Mouse (Mus musculus) liver, embryonic 16.5 days (tissue): ENCODE measurements around the gene Mptx2. TPM values are rescaled to one million over a fixed set of nuclear protein-coding genes. Genes with fewer than 3 reads are reported as not detected.

Experiments
- ATAC-seq: fragments of 200-750 bp; cut with Nextera tagmentation; 2 replicates; pipeline ENCODE4 v1.8.0; 2017; ENCODE audit warnings: low read depth, mild to moderate bottlenecking, moderate number of reproducible peaks, moderate library complexity
- H3K27ac ChIP-seq: fragments of 300-500 bp; sonication (generic); 2 replicates; pipeline ENCODE4 v1.5.1; 2014; ENCODE audit warnings: mild to moderate bottlenecking, low read length
- H3K27me3 ChIP-seq: fragments of 300-500 bp; sonication (generic); 2 replicates; pipeline ENCODE4 v1.6.1; 2014; ENCODE audit warnings: low read depth, low read length, mixed read lengths; ENCODE audit not compliant: control insufficient read depth, insufficient read depth
- H3K36me3 ChIP-seq: fragments of 300-500 bp; sonication (generic); 2 replicates; pipeline ENCODE4 v1.6.1; 2014; ENCODE audit warnings: mild to moderate bottlenecking; ENCODE audit not compliant: control insufficient read depth, insufficient read depth
- H3K4me1 ChIP-seq: fragments of 300-500 bp; sonication (generic); 2 replicates; pipeline ENCODE4 v1.6.1; 2014; ENCODE audit warnings: low read depth, low read length, mixed read lengths; ENCODE audit not compliant: control insufficient read depth
- H3K4me2 ChIP-seq: fragments of 300-500 bp; sonication (generic); 2 replicates; pipeline ENCODE4 v1.6.1; 2014; ENCODE audit warnings: low read depth, low read length, mixed read lengths
- H3K4me3 ChIP-seq: fragments of 300-500 bp; sonication (generic); 2 replicates; pipeline ENCODE4 v1.5.1; 2014; ENCODE audit warnings: low read depth, mild to moderate bottlenecking, low read length
- H3K9ac ChIP-seq: fragments of 300-500 bp; sonication (generic); 2 replicates; pipeline ENCODE4 v1.6.1; 2014; ENCODE audit warnings: low read depth, low read length
- H3K9me3 ChIP-seq: fragments of 300-500 bp; sonication (generic); replicated peaks from 2 replicates; pipeline ENCODE4 v1.6.1; 2016; ENCODE audit warnings: low read length; ENCODE audit not compliant: control insufficient read depth
- WGBS: fragments of 180-500 bp; shearing (Covaris S2); extraction: QIAGEN DNeasy Blood & Tissue Kit; methylation state at CpG from one replicate; pipeline ENCODE4 v1.1.7; 2014; ENCODE audit not compliant: insufficient replicate concordance; 5-methylcytosine and 5-hydroxymethylcytosine counted together
- polyA plus RNA-seq: library from polyadenylated mRNA; unstranded; fragments of >200 nt; fragmentation: Nextera tagmentation; extraction: Ambion mirVana; gene quantifications from 2 replicates; pipeline ENCODE4 v1.2.1, GENCODE M21; 2015

Gene Mptx2
- polyA plus RNA-seq, result not detected in 2 replicates

- 41% methylated on average over 3 of the region's 3 CpGs for WGBS
- H3K9me3 ChIP-seq, result no peaks in the 10 kb centered on the region
- H3K27me3 ChIP-seq, result no peaks in the 10 kb centered on the region
- no peak within 1 kb of the TSS for H3K4me3 ChIP-seq
- H3K36me3 ChIP-seq, result no peaks in the 10 kb centered on the region
- no peak within 1 kb of the TSS for H3K27ac ChIP-seq
- H3K4me1 ChIP-seq, result no peaks in the 10 kb centered on the region
- no peak for ATAC-seq
- no peak within 1 kb of the TSS for H3K4me2 ChIP-seq
- no peak within 1 kb of the TSS for H3K9ac ChIP-seq
Measured at GRCm38 (mm10) chr1:173277677-173278076, at the start of gene Mptx2. Gene Mptx2, minus strand, starts transcription at chr1:173277777.

GRCm38 (mm10) chr1:173326552-173326951 lies 49.0 kb upstream of the Mptx2 start:
- Histone ChIP-seq H3K27ac (no peak overlapping the region), H3K9ac (no peak overlapping the region), H3K4me1 (peaks cover 34% of the 10 kb centered on the region), H3K36me3 (no peaks in the 10 kb centered on the region), H3K4me3 (no peak overlapping the region), H3K27me3 (no peaks in the 10 kb centered on the region), H3K9me3 (no peaks in the 10 kb centered on the region), H3K4me2 (no peak overlapping the region)
- 54% methylated on average over 1 of the region's 1 CpGs for WGBS
- no peak for ATAC-seq

- peak overlapping the region; percentile 55; the same call in 1 of the 2 replicates for H3K27ac ChIP-seq
- 79% methylated on average over 1 of the region's 1 CpGs for WGBS
- no peaks in the 10 kb centered on the region for H3K27me3 ChIP-seq
- peaks cover 34% of the 10 kb centered on the region for H3K4me1 ChIP-seq
- no peak overlapping the region for H3K4me2 ChIP-seq
- peak overlapping the region; percentile 17; the same call in 1 of the 2 replicates for H3K9ac ChIP-seq
- no peaks in the 10 kb centered on the region for H3K36me3 ChIP-seq
- no peak overlapping the region for H3K4me3 ChIP-seq
- H3K9me3 ChIP-seq, result no peaks in the 10 kb centered on the region
- peak; percentile 28 for ATAC-seq
Measured at GRCm38 (mm10) chr1:173325395-173325794, 47.8 kb upstream of the Mptx2 start.

GRCm38 (mm10) chr1:173324961-173325360 lies 47.4 kb upstream of the Mptx2 start:
- Histone ChIP-seq H3K36me3 (no peaks in the 10 kb centered on the region), H3K4me3 (no peak overlapping the region), H3K27me3 (no peaks in the 10 kb centered on the region), H3K4me1 (peaks cover 32% of the 10 kb centered on the region), H3K9ac (no peak overlapping the region), H3K9me3 (no peaks in the 10 kb centered on the region), H3K27ac (no peak overlapping the region), H3K4me2 (no peak overlapping the region)
- 61% methylated on average over 4 of the region's 4 CpGs for WGBS
- ATAC-seq, result no peak

GRCm38 (mm10) chr1:173323839-173324585 lies 46.4 kb upstream of the Mptx2 start:
- H3K4me1 ChIP-seq, result peaks cover 29% of the 10 kb centered on the region
- no peak overlapping the region for H3K9ac ChIP-seq
- no peaks in the 10 kb centered on the region for H3K9me3 ChIP-seq
- 20% methylated on average over 5 of the region's 5 CpGs for WGBS
- H3K4me3 ChIP-seq, result no peak overlapping the region
- no peaks in the 10 kb centered on the region for H3K36me3 ChIP-seq
- no peaks in the 10 kb centered on the region for H3K27me3 ChIP-seq
- no peak overlapping the region for H3K4me2 ChIP-seq
- no peak overlapping the region for H3K27ac ChIP-seq
- ATAC-seq, result no peak; the same call in 1 of the 2 replicates

GRCm38 (mm10) chr1:173322249-173322627 lies 44.7 kb upstream of the Mptx2 start:
- ATAC-seq, result no peak
- WGBS, result 55% methylated on average over 6 of the region's 6 CpGs
- no peaks in the 10 kb centered on the region for H3K27me3 ChIP-seq
- no peaks in the 10 kb centered on the region for H3K9me3 ChIP-seq
- H3K4me1 ChIP-seq, result peaks cover 21% of the 10 kb centered on the region
- no peak overlapping the region for H3K9ac ChIP-seq
- H3K4me3 ChIP-seq, result no peak overlapping the region
- H3K4me2 ChIP-seq, result no peak overlapping the region
- no peaks in the 10 kb centered on the region for H3K36me3 ChIP-seq
- H3K27ac ChIP-seq, result no peak overlapping the region

- ATAC-seq, result no peak
- Histone ChIP-seq H3K9ac (no peak overlapping the region), H3K9me3 (no peaks in the 10 kb centered on the region), H3K4me3 (no peak overlapping the region), H3K27ac (no peak overlapping the region), H3K36me3 (no peaks in the 10 kb centered on the region), H3K27me3 (no peaks in the 10 kb centered on the region), H3K4me2 (no peak overlapping the region), H3K4me1 (peaks cover 16% of the 10 kb centered on the region)
- WGBS, result 63% methylated on average over 8 of the region's 8 CpGs
Measured at GRCm38 (mm10) chr1:173321593-173322248, 44.1 kb upstream of the Mptx2 start.

GRCm38 (mm10) chr1:173317925-173318477 lies 40.4 kb upstream of the Mptx2 start:
- ATAC-seq, result no peak
- Histone ChIP-seq H3K36me3 (no peaks in the 10 kb centered on the region), H3K4me3 (no peak overlapping the region), H3K27me3 (no peaks in the 10 kb centered on the region), H3K9me3 (no peaks in the 10 kb centered on the region), H3K4me2 (no peak overlapping the region), H3K9ac (no peak overlapping the region), H3K4me1 (no peaks in the 10 kb centered on the region), H3K27ac (no peak overlapping the region)
- 47% methylated on average over 2 of the region's 2 CpGs for WGBS

GRCm38 (mm10) chr1:173315725-173316124 lies 38.1 kb upstream of the Mptx2 start:
- H3K4me3 ChIP-seq, result no peak overlapping the region
- 57% methylated on average over 3 of the region's 3 CpGs for WGBS
- H3K36me3 ChIP-seq, result no peaks in the 10 kb centered on the region
- no peak for ATAC-seq
- no peaks in the 10 kb centered on the region for H3K27me3 ChIP-seq
- no peaks in the 10 kb centered on the region for H3K4me1 ChIP-seq
- H3K9me3 ChIP-seq, result no peaks in the 10 kb centered on the region
- H3K4me2 ChIP-seq, result no peak overlapping the region
- no peak overlapping the region for H3K9ac ChIP-seq
- H3K27ac ChIP-seq, result no peak overlapping the region
